Mouse (Mus musculus) fat pad, adult 2 months (tissue): ENCODE measurements around the gene Fzd2.
"Not testable (repeated sequence)": the region's sequence is repeated elsewhere in the genome, so short reads cannot be mapped to it uniquely, and the experiment has no call there.

Experiments
- DNase-seq: peaks from one replicate; pipeline ENCODE4 v3.0.0-alpha.2; 2011; ENCODE audit warnings: low read depth, low spot score; ENCODE audit errors: extremely low read depth

The Fzd2 gene

DNA sequence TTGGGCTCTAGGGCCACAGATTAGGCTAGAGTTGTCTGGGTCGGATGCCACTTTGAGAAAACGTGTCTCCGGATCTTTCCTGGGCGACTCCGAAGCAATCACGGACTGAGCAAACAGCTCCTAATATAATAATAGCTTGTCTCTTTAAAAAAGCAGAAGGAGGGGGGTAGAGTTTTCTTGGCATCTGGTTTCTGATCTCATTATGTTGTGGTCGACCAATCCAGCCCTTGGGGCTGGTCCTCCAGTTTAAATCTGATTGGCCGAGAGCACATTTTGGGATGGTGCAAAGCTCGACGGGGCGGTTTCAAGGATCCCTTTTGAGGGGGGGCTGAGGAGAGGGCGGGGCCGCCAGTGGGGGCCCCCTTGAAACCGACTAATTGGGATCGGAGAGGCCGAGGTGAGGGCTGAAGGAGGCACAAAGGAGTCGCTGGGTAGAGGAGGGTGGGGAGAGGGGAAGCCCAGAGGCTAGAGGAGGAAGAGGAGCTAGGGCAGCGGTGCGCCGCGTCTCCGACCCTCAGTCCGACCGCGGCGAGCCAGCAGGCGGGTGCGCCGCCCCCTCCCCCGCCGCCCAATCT lies at the start of gene Fzd2:
Gene Fzd2, plus strand, starts transcription at position 387 of the 575 bp plus-strand sequence.
- peak; percentile 93 for DNase-seq

DNA sequence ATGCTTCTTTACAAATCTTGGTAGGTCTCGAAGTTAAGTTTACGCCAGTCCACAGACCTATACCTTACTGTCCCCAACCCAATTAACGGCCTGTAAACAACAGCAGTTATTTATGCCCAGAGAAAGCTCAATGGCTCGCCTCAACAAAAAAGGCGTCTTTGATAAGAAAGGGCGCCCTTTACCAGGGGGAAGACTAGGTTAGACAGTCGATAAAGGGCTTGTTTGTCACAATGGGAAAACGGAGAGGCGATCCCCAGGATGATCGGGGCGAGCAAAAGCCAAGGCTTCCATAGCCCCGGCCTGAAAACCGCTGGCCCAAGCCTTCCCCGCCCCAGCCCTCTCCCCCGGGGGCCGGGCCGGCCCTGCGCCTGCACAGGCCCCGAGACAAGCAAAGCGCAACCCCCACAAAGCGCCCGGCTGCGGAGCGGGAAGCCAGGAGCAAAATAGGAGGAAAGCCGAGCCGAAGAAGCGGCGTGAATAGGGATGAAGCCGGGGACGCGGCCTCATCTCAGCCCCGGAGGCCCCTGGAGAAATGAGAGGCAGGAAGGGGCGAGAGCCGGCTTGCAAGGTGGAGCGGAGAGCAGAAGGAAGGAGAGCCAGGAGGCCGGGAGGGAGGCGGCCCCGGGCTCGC lies 48.7 kb upstream of the Fzd2 start:
- DNase-seq = no peak

DNA sequence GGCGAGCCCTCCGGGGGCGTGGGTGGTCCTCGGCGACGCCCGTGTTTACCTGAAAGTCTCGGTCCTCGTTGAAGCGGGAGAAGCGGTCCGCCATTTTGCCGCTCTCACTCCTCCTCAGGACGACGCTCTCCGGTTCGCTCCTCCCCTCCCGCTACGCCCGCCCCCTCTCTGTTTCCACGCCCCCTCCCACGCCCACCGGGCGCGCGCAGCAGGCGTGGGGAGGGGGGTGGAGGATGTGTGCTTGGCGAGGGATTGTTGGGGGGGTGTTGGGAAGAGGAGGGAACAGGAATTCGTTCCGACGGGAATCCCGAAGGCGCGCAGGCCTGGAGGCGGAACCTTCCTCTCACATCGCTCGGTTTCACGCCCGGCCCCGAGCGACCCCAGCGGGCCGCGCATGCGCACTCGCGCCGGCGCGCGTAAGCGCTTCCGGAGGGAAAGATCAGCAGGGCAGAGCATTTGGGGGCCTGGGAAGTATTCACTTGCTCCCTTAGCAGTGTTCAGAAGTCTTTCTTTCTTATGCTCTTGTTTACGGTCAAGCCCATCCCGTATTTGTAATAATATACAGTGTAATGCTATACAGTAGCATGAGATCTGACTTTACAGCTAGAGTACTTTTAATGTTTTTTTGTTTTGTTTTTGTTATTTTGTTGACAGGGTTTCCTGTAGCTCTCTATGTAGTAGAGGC lies 48.0 kb upstream of the Fzd2 start, which contains the start of gene Gpatch8:
Gene Gpatch8, minus strand, starts transcription at position 362 of the 685 bp plus-strand sequence.
- DNase-seq = peak; percentile 47

DNA sequence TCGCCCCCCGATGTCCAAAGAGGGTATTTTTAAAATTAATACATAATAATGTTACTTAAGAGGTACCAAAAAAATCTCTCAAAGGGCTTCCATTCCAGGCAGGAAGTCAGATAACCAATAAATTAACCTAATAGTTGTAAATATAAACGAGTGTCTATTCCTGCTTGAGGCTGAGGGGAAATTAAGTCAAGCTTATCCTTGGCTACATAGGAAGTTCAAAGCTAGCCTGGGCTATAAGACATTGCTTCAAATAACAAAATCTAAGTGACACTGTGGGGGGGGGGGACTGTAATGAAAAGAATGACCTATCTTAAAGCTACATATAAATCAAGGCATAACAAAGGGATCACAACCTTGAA lies 47.5 kb upstream of the Fzd2 start:
- DNase-seq = no peak

DNA sequence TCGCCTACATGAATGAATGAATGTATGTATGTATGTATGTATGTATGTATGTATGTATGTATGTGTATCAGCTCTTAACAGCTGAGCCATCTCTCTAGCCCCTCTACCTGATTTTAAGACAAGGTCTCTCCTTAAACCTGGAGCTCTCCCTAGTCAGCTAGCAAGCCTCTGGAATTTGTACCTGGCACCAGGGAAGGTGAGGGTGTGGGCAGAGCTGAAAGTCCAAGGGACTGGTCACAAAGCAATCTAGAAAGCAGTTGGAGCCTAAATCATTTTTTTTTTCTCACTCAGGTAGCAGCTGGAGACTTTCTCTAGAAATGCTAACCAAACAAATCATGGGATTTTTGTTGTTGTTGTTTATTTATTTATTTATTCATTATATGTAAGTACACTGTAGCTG lies 46.8 kb upstream of the Fzd2 start:
- DNase-seq = no peak

- DNase-seq = no peak
Measured at GRCm38 (mm10) chr11:102558704-102559103, 45.5 kb upstream of the Fzd2 start.

DNA sequence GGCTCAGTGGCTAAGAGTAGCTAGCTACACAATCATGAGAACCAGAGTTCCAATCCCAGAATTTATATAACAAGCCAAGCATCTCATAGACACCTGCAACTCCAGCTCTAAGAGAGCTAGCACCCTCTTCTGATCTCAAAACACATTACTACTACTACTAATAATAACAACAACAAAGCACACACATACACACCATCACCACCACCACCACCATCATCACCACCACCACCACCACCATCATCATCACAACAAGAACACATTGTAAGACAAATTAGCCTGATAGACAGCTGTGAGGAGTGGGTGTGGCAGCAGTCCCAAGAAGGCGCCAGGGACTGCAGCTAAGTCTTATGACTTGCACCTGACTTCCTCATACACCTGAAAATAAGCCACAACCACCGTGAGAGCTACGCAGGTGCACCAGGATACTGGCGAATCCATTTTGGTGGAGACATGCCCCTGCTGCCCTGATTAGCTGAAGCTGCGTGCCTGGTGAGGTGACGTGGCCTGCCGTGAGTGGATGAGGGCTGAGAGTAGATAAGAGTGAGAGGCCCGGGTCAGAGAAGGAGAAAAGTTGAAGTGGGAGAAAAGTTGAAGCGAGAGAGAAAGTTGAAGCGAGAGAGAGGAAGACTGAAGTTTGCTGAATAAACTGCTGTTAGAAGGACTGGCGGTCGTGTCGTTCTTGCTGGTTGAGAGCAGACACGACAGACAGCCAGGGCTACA lies 39.1 kb upstream of the Fzd2 start:
- not testable (repeated sequence) for DNase-seq

GRCm38 (mm10) chr11:102565741-102566140 lies 38.5 kb upstream of the Fzd2 start:
- no peak for DNase-seq

GRCm38 (mm10) chr11:102566290-102566689 lies 37.9 kb upstream of the Fzd2 start:
- DNase-seq = no peak

DNA sequence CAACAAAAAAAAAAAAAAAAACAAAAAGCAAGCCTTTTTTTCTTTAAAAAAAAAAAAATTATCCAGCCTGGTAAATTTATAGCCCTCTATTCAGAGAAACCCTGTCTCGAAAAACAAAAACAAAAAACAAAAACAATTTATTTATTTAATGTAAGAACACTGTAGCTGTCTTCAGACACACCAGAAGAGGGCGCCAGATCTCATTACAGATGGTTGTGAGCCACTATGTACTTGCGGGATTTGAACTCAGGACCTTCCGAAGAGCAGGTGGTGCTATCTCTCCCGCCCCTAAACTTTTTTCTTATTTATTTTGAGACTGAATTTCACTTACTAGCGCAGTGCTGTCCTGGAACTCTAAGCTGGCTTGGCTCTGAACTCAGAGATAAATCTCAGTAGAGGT lies 37.0 kb upstream of the Fzd2 start:
- no peak for DNase-seq

GRCm38 (mm10) chr11:102567723-102568122 lies 36.5 kb upstream of the Fzd2 start:
- DNase-seq = no peak

DNA sequence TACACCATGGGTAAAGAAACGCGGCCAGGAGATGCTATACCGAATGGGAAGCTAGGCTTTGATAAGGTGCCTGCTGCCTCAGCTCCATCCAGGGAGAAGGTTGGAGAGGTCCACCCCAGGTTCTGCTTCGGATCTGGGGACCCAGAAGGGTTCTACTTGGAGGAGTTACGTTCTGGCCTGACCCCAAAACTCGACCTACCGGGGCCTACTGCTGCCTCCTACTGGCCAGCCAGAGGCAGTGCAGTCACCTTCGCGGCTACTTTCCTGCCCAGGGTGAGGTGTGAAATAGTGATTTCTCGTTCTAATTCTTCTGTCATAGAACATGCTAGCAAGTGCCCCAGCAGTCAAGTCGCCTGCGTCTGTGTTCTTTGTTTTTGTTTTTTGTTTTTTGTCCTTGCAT lies 36.0 kb upstream of the Fzd2 start:
- no peak for DNase-seq

GRCm38 (mm10) chr11:102568756-102569377 lies 35.3 kb upstream of the Fzd2 start:
- DNase-seq = no peak

DNA sequence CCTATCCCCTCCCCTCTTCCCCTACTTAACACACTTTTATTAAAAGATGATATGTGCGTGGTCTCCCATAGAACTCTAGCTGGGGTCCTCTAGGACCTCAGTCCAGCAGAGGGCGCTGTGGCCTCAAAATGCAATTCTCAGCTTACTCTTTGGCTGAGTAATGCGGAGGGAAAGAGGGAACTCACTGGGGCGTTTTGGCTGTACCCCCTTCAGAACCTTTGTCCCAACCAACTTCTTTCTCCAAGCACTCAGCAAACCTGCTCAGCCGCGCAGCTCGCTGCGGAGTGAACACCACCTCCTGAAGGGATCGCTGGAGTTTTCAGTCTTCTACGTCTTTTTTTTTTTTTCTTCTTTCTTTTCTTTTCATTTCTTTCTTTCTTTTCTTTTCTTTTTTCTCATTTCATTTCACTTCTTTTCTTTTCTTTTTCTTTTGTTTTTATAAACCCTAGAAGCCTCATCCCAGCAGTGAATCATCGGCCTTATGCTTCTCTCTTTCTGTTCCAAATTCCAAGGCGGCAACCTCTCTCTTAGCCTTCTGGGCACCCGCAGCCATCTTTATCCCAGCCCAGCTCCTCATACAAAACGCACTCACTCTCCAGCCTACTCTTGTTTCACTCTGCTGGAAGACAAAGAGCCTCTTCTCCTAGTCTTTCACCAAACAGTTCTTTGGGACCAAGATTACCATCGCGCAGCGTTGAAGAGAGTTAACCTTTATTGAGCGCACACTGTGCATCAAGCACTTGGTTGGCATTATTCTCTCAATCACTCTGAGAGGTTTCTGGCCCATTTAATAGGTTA lies 31.1 kb upstream of the Fzd2 start:
- DNase-seq = no peak

DNA sequence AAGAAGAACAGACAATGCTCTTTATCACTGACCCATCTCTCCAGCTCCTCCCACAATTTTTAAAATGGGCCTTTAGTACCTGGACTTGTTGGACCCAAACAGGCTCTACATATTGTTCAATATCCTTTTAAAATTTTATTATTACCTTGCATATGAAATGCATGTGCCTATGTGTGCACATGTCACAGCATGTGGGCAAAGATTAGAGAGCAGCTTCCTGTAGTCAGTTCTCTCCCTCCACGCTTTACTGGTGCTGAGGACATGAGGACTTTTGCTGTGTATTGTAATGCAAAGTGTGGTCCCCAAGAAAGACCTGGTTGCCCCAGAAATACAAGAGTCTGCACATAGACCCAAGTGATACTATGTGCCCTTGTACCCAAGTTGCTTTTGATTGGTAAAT lies 29.2 kb upstream of the Fzd2 start:
- DNase-seq = no peak

- DNase-seq = no peak
Measured at GRCm38 (mm10) chr11:102576050-102576754, 28.0 kb upstream of the Fzd2 start.

GRCm38 (mm10) chr11:102578341-102579118 lies 25.7 kb upstream of the Fzd2 start:
- DNase-seq = no peak

DNA sequence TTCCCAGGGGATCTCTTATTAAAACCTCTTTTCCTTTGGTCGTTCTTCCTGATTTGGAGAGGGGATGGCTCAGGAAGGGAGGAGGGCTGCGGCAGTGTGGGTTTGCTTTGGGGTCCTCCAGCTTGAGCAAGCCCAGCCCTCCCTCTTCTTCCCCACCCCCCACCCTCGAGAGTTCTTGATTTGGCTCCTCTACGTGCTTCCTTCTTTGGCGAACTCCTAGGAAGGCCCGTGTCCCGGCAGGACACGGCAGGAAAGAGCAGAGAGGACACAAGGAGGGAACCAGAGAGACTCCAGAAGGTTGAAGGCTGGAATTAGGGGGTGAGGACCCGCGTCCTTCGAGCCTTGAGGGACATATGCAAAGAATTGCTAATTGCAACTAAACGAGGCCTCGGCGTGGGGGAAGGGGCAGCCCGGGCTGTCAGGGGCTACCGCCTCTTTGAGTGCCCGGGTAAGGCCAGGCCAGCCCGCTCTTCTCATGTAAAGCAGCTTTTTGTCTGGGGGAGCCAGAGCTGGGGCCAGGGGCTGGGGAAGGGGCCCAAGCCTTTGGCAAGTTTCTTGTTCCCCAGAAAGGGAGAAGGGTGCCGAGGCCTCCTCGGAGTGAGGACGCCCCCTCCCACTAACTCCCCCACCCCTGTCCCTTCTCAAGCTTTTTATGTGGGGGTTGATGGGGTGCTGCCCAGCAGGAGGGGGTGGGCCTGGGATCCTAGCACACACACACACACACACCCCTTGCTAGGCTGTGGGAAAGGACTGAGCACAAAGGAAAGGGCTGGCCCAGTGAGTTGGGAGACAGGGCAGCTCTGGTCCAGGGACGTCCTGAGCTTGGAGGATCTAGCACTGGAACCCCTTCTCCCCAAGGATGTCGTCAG lies 24.8 kb upstream of the Fzd2 start, which contains the start of gene Gm11627:
Gene Gm11627, minus strand, starts transcription at position 297 of the 869 bp plus-strand sequence.
- DNase-seq = no peak
